Mouse (Mus musculus) left cerebral cortex, adult 2 months (tissue): ENCODE measurements around the gene Hk1. TPM values are rescaled to one million over a fixed set of nuclear protein-coding genes. Genes with fewer than 3 reads are reported as not detected.

Experiments used
- DNase-seq, 2 experiments: peaks; one replicate each; pipeline ENCODE4 v3.0.0; 2021 to 2022; ENCODE audit warnings: low spot score in 2 of 2, mixed read lengths in 1 of 2; ENCODE audit errors: extremely low spot score in 1 of 2
- H3K27ac ChIP-seq: fragments of 200-600 bp; 2 replicates; pipeline ENCODE4 v1.8.1; 2022
- H3K4me3 ChIP-seq: fragments of 200-600 bp; 2 replicates; pipeline ENCODE4 v1.8.1; 2022
- CTCF ChIP-seq: fragments of 200-600 bp; IDR thresholded peaks from 2 replicates; pipeline ENCODE4 v1.8.1; 2022; ENCODE audit warnings: antibody characterized with exemption, mild to moderate bottlenecking, moderate library complexity
- intact Hi-C: fragments of 180-260 bp; cut with DNase I; formaldehyde crosslinking; loops from one replicate; pipeline ENCODE4 v1.15.1; 2025
- long read RNA-seq, 2 experiments: library from polyadenylated mRNA; stranded (forward); transcript quantifications; one replicate each; pipeline ENCODE4 v2.0.0; 2021; ENCODE audit warnings: borderline mapping rate in 2 of 2
- total RNA-seq, 2 experiments: library from RNA; stranded (reverse); gene quantifications; 2 replicates each; pipeline ENCODE4 v1.2.3; 2021

The Hk1 gene
- 100 to 1,000 TPM; 298 to 310 TPM for total RNA-seq
- long read RNA-seq, experiment 1, full-length matches to known transcripts = 463 of 568 reads
- long read RNA-seq, experiment 1, partial matches to known transcripts = 79 of 568 reads
- long read RNA-seq, experiment 1, other reads (novel, unspliced or antisense) = 26 of 568 reads
- long read RNA-seq, experiment 2, full-length matches to known transcripts = 400 of 467 reads
- long read RNA-seq, experiment 2, partial matches to known transcripts = 48 of 467 reads
- long read RNA-seq, experiment 2, other reads (novel, unspliced or antisense) = 19 of 467 reads

- no peak for TF ChIP-seq CTCF
- Histone ChIP-seq H3K4me3 (no peak within 1 kb of the TSS), H3K27ac (no peak within 1 kb of the TSS)
- no peak for DNase-seq
- intact Hi-C loops = loop anchor here (5.0 kb wide), 1 partner anchor 188 kb away; no protein-coding TSS in a partner anchor
Observed at GRCm38 (mm10) chr10:62379808-62380207, at the start of gene Hk1. Hk1 (minus strand) TSS chr10:62379908.

DNA sequence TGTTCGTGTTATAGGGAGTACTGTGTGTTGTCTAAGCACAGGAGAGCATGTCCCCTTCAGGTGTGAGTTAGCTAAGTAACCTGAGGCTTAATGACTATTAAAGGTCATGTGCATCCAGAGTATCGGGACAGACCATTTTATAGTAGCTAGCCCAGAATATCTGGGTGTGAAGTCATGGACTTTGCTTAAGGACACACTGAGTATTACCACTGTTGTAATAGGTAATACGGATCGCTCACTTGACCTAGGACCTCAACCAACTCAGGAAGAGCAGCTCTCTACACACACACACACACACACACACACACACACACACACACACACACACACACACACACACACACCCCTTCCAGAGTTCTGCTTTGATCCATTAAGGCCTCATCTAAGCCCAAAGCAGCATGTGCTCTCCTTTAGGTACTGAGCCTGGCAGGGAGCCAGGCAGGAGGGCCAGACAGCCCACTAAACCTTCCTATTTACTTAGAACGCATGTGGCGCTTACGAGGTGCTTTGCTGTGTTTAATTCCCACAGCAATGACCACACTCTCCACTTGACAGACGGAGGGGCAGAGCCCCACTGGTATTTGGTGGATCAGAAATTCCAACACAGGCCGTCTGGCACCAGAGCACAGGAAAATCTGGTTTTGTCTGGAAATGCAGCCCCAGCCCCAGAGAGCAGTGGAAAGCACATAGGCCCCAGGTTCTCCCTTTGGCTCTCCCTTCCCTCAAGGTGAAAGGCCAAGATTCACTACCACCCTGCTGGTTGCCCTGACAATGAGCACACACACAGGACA lies 45.6 kb upstream of the Hk1 start:
- DNase-seq = no peak
- TF ChIP-seq CTCF = no peak
- intact Hi-C loops = no loop called here
- Histone ChIP-seq H3K27ac (no peak overlapping the region), H3K4me3 (no peak overlapping the region)

- Histone ChIP-seq H3K27ac (no peak within 1 kb of the TSS), H3K4me3 (no peak within 1 kb of the TSS)
- TF ChIP-seq CTCF = no peak
- DNase-seq = no peak
- intact Hi-C loops = no loop called here
Observed at GRCm38 (mm10) chr10:62422255-62422654, 42.5 kb upstream of the Hk1 start, which contains the start of gene Hkdc1. Hkdc1 (minus strand) TSS chr10:62422491.

DNA sequence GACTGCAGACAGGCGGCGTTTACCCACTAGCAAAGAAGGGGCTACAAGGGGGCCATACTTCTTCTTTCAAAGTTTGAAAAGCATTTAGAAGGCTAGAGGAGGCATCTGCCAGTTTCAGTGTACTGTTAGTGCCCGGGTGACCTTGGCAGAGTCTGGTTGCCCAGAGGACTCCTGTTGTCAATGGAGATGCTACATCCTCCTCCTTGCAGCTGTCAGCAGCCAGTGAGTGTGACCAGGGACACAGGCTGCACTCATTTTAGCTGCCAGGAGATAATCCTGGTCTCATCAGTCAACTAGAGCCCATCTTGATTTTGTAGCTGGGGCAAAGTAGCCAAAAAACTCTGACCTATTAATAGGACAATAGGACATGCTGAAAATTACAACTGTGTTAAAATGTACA lies 41.4 kb upstream of the Hk1 start:
- no peak for DNase-seq
- intact Hi-C loops = no loop called here

DNA sequence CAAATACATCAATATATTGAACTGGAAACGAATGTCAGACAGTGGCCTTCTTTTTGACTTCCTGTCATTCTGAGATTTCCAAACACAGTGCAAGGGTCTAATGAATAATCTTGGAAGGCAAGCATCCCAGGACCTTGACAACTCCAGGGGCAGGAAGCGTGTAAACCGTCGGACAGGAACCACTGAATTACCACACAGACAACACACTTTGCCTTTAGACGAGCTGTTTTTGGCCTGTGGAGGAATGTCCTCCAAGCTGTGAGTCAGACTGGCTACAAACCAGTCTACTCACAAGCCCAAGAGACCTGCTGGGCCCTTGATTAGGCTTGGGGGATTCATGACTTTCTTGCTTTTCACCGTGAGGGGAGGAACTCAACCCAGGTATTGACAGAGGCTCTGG lies 40.7 kb upstream of the Hk1 start:
- Histone ChIP-seq H3K4me3 (no peak overlapping the region), H3K27ac (no peak overlapping the region)
- intact Hi-C loops = no loop called here
- DNase-seq = no peak
- no peak for TF ChIP-seq CTCF

More for the DNA sequence above, 41.4 kb upstream of the Hk1 start:
- no peak overlapping the region for H3K27ac ChIP-seq
- H3K4me3 ChIP-seq = no peak overlapping the region
- TF ChIP-seq CTCF = no peak

DNA sequence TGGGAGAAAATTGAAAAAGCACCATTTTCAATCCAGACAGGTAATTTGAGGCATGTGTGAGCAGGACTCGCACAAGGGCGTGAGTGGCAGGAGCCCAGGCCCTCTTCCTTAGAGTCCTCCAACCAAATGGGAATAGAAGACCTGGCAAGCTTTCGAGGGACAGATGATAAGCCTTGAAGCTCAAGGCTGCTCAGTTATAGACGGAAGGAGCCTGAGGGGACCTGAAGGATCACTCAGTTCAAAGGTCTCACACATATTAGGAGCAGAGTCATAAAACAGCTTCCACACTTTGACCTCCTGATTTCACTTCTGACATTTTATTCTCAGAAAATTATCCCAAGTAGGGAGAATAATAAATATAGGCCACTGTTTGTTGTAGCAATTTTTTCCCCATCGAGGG lies 39.7 kb upstream of the Hk1 start:
- Histone ChIP-seq H3K4me3 (no peak overlapping the region), H3K27ac (no peak overlapping the region)
- DNase-seq = no peak
- TF ChIP-seq CTCF = no peak
- intact Hi-C loops = no loop called here

GRCm38 (mm10) chr10:62418831-62419356 lies 39.2 kb upstream of the Hk1 start:
- no peak overlapping the region for H3K27ac ChIP-seq

DNA sequence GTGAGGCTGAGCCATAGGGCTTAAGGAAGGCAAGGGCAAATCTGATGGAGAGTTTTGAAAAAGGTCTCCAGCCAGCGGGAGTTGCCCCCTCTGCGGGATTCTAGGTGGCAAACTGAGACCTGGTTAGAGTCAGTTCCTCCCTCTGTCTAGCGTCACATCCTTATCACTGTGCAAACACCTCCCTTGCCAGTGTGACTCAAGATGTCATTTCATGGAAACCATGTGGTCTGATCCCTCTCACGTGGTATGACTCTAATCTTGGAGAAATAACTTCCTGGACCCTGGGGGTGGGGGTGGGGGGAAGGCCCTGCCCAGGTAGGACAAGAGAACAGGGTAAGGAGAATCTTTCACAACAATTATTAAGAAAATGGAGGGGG lies 33.9 kb upstream of the Hk1 start:
- no peak for TF ChIP-seq CTCF
- no peak for DNase-seq
- intact Hi-C loops = loop anchor here (5.0 kb wide), 1 partner anchor 71 kb away; no protein-coding TSS in a partner anchor
- Histone ChIP-seq H3K4me3 (no peak overlapping the region), H3K27ac (no peak overlapping the region)

More at GRCm38 (mm10) chr10:62418831-62419356, 39.2 kb upstream of the Hk1 start:
- TF ChIP-seq CTCF = no peak
- H3K4me3 ChIP-seq = no peak overlapping the region
- intact Hi-C loops = no loop called here
- DNase-seq = no peak

- no peak overlapping the region for H3K4me3 ChIP-seq
- DNase-seq = no peak
- intact Hi-C loops = loop anchor here (5.0 kb wide), 1 partner anchor 71 kb away; no protein-coding TSS in a partner anchor
- peak overlapping the region; percentile 11; the same call in 1 of the 2 replicates for H3K27ac ChIP-seq
- TF ChIP-seq CTCF = no peak
Observed at GRCm38 (mm10) chr10:62412906-62413605, 33.3 kb upstream of the Hk1 start.

DNA sequence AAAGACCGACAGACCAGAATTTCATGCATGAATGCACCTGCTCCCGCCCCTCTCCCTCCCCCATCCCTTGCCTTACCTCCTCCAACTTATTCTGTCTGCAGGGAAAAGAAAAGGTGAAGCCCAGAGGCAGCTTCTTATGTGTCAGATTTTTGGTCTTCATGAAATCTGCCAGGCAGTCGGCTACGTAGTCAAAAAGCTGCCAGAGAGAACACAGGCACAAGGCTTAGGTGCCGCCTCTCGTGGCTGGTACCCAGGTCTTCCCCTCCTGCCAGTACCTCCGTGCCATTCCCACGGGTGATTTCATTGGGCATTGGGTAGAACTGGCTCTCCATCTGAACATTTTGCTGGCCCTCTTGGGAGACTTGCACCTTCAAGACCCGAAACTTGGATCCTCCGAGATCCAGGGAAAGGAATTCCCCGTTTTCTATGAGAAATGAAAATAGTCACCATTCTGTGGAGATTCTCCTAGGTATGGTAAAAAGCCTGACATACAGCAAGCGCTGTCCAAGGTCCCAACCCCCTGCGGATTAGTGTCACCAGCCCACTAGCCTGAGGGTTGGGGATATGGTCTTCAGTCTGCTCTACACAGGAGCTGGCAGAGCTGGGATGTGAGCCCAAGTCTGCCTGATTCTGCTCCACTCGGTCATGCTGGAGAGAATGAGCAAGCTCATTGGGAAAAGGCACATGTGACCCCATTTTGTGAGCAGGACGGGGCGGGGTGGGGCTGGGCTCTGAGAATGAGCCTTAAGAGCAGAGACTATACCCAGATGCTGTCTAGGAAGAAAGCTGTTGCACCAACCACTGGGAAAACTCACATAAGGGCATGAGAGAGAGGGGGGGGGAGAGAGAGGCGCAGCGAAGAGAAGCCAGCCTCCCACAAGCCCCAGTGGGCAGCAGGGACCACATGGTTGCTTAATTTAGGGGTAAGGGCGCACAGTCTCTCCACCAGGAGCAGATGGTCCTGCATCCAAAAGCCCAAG lies 32.0 kb upstream of the Hk1 start:
- Histone ChIP-seq H3K27ac (peak overlapping the region; percentile 76), H3K4me3 (peak overlapping the region; percentile 23)
- peak in 1 of 2 experiments; percentile 28 for DNase-seq
- intact Hi-C loops = loop anchor here (1.0 to 5.0 kb wide), 3 partner anchors 69 to 225 kb away; no protein-coding TSS in a partner anchor
- no peak for TF ChIP-seq CTCF
